Mouse (Mus musculus) gastrocnemius, adult 2 months (tissue): ENCODE results near the gene Csf2rb. TPM values are rescaled to one million over a fixed set of nuclear protein-coding genes. Genes with fewer than 3 reads are reported as not detected.
A peak's percentile ranks its signal among the peaks of the same experiment; 100 is the strongest.

Experiments
- DNase-seq: peaks from one replicate; pipeline ENCODE4 v3.0.0; 2022
- H3K27ac ChIP-seq: fragments of 200-600 bp; 2 replicates; pipeline ENCODE4 v1.8.1; 2022; ENCODE audit warnings: mild to moderate bottlenecking
- H3K4me3 ChIP-seq: fragments of 200-600 bp; 2 replicates; pipeline ENCODE4 v1.8.1; 2022; ENCODE audit warnings: mild to moderate bottlenecking, moderate library complexity
- CTCF ChIP-seq: fragments of 200-600 bp; IDR thresholded peaks from 2 replicates; pipeline ENCODE4 v1.8.1; 2022; ENCODE audit warnings: antibody characterized with exemption, mild to moderate bottlenecking, moderate library complexity
- intact Hi-C: fragments of 180-260 bp; cut with DNase I; formaldehyde crosslinking; loops from one replicate; pipeline ENCODE4 v1.15.1; 2025
- total RNA-seq, 2 experiments: library from RNA; stranded (reverse); gene quantifications; 2 replicates each; pipeline ENCODE4 v1.2.3; 2021

Gene Csf2rb
- total RNA-seq, 2 experiments from 2014 or later: 0.86 to 1.0 TPM

DNA sequence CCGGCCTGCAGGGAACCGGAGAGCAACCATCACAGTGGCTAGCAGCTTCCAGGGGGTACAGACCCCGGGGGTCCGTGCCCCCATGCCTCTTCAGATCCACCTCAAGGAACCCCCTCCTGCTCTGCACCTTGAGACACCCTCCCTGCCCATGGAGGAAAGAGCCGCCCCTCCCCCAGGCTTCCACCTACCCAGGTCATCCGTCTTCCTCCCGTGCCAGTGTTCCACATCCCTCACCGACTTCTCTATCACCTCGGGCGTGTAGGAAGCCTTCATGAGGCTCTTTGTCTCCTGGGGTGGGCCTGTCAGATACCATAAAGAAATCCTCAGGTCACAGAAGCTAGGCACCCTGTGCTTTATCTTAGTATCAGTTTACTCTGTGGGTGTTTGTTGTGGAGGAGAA lies 53.0 kb downstream of the Csf2rb start:
- intact Hi-C loops: no loop called here
- no peak for TF ChIP-seq CTCF
- Histone ChIP-seq H3K27ac (no peak overlapping the region), H3K4me3 (no peak overlapping the region)
- no peak for DNase-seq

DNA sequence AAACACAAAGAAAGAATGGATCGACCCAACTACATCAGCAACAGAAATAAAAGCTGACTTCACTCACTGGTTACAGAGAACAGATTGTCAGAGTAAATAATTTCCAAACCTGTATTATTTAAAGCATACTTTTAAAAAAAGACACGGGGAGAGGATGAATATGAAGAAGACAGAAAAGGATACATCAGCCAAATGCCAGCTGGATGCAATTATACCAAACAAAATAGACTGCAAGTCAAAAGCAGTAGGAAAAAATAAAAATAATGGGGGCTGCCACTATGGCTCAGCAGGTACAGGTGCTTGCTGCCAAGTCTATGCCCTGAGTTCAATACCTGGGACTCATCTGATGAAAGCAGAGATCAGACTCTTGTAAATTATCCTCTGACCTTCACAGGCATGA lies 54.7 kb downstream of the Csf2rb start:
- no peak overlapping the region for H3K27ac ChIP-seq
- DNase-seq: no peak
- TF ChIP-seq CTCF: no peak
- no peak overlapping the region for H3K4me3 ChIP-seq
- intact Hi-C loops: no loop called here

DNA sequence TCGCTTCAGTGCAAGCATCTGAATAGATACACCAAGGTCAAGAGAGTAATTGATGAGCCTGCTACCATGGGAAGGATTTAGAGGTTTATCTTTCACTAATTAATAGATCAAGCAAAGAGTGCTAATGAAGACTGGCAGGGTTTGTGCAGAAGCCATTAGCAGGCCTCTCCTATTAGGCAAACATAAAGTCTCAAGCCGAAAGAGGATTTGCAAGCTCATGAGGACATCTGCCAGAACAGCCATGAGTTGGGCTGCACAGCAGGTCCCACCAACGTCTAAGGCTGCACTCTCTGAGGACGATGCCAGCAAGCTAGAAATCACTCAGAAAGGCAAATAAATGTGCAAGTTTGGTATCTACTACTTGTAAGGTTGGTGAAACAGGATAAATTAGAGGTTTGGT lies 55.2 kb downstream of the Csf2rb start:
- TF ChIP-seq CTCF: no peak
- Histone ChIP-seq H3K27ac (no peak overlapping the region), H3K4me3 (no peak overlapping the region)
- DNase-seq: no peak
- intact Hi-C loops: no loop called here

DNA sequence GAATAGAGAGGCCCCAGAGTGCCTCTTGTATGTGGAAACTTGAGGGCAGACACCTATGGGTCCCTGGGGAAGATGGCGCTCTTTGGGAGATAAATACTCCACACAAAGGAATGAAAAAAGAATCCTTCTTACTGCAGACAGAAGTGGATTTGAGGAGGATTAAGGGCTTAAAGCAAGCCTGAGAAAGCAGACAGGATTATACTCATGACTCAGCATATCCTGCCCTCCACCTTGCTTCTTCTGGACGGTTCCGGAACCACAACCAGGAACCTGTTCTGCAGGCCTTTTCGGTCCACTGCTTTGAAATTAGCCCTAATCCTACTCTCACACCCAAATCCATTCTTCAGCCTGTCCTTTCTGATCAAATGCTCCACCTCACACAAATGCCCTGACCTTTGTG lies 56.6 kb downstream of the Csf2rb start:
- H3K4me3 ChIP-seq: no peak overlapping the region
- no peak for TF ChIP-seq CTCF
- DNase-seq: no peak
- intact Hi-C loops: no loop called here
- H3K27ac ChIP-seq: no peak overlapping the region

DNA sequence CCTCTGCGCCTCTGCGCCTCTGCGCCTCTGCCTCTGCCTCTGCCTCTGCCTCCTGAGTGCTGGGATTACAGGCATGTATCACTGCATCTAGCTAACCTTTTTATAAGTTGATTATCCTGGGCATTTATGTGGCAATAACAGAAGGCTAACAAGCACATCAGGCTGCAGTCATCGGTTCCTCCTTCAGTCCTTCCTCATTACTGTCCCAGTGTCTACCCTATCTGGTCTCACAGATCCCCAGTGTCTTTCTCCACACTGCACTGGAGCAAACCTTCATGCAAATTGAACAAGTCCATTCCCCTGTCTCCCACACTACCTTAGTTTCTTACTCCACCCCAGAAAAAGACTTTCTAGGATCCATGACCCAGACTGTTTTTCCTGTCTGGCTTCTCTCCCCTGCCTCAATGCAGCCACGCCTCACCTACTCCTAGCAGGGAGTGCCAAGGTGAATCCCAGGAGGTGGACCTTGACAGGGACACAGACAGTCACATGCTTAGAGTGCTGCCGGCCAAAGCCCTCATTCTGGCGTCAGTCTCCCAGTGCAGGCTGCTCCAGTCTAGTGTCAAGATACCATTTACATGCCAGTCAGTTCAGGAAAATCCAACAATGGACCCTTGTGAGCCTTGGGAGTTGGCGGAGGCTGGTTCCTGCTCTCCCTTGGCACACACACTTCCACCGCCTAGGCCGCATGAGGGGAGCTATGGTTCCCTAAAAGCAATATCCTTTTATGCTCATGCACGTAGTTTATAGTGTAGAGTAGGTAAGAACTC lies 58.1 kb downstream of the Csf2rb start:
- Histone ChIP-seq H3K4me3 (no peak overlapping the region), H3K27ac (no peak overlapping the region)
- no peak for TF ChIP-seq CTCF
- intact Hi-C loops: no loop called here
- peak; percentile 28 for DNase-seq

DNA sequence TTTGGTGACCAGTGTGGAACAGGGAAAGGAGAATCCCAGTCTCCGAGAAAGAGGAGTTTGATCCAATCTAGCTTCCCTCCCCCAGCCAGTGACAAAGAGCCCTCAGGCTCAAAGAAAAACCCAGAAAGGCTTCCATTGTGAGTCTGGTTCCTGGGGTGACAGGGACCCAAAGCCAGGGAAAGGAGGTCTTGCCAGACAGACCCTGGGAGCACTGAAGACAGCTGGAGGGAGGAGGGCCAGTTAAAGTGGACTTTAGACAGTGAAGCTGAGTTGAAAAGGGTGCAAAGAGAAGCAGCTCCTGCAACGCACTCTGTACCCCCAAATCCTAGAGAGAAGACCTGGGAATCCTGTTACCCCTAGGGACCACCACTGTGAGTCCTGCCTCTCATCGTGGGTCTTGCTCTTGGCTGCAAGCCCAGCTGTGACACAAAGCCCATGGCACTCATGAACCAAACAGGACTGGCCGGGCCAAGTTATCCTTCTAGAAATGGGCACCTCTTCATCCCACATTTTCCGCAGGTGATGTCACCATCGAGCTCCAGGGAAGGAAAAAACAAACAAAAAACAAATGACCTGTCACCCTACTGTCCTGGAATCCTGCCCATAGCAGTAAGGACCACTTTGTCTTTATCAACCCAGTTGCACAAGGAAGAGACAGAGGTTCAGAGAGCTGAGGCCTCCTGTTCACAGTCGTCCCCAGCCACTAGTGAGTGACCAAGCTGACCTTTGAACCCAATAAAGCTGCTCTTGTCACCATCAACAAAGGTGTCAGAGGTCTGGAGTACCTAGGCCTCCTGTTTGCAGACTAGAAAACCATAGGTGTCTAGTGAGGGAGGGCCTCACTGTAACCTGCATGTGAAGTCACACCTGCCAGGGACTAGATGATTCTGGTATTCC lies 58.9 kb downstream of the Csf2rb start:
- no peak overlapping the region for H3K27ac ChIP-seq
- DNase-seq: no peak
- no peak for TF ChIP-seq CTCF
- H3K4me3 ChIP-seq: no peak overlapping the region
- intact Hi-C loops: no loop called here

DNA sequence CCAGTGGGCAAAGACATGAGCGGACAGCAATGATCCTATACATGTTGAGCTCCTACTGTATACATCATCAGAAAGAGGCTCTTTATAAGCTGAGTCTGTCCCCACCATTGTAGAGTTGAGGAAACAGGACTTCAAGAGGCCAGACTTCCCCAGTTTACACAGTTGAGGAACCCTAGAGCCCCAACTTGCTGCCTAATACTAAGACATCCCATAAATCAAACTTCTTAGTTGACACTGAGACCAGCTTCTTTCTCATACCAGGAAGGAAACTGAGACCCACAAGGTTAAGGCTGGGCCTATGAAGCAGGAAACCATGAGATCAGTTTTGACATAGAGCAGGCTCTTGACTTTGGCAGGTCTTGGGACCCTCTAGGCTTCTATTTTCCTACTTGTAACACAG lies 60.0 kb downstream of the Csf2rb start:
- TF ChIP-seq CTCF: no peak
- Histone ChIP-seq H3K4me3 (no peak overlapping the region), H3K27ac (no peak overlapping the region)
- intact Hi-C loops: no loop called here
- DNase-seq: no peak

DNA sequence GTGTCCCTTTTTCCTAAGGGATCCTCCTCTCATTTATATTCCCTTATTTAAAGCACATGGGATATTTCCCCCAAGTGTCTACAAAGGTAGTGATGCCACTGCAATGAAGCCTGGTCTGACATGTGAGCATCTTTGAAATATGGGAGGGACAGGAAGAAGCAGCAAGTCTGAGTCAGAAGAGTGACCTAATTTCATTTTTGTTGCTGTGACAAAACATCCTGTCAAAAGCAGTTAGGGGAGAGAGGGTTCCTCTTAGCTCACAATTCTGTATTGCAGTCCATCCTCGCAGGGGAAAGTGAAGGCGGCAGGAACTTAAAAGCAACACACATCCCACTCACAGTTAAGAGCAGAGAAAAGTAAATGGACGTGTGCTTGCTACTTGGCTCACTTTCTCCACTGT lies 65.3 kb downstream of the Csf2rb start:
- DNase-seq: no peak
- no peak overlapping the region for H3K27ac ChIP-seq
- H3K4me3 ChIP-seq: no peak overlapping the region
- no peak for TF ChIP-seq CTCF
- intact Hi-C loops: no loop called here

DNA sequence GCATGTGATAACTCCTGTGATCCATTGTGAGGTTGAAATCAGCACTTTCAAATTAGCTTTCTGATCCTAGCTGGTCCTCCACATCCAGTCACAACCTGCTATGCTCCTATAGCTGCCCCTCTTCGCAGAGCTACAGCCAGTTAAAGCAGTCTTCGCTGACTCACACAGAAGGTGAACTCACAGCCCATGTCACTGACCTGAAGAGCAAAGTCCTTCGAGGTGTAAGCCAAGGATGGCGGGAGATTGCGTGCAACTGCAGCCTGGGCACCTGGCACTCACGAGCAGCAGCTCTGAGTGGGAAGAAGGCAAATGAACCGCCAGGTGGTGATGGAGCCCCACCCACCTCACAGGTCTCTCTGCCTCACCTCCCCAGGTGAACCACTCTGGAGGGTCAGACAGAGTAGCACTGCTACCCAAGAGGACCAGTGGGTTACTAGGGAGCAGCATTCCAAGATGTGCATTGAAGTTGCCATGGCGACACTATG lies 70.0 kb downstream of the Csf2rb start, which contains the start of gene Tex33:
Gene Tex33, minus strand, starts transcription at position 435 of the 485 bp plus-strand sequence.
- no peak for DNase-seq
- TF ChIP-seq CTCF: no peak
- H3K27ac ChIP-seq: no peak within 1 kb of the TSS
- intact Hi-C loops: no loop called here
- H3K4me3 ChIP-seq: no peak within 1 kb of the TSS

DNA sequence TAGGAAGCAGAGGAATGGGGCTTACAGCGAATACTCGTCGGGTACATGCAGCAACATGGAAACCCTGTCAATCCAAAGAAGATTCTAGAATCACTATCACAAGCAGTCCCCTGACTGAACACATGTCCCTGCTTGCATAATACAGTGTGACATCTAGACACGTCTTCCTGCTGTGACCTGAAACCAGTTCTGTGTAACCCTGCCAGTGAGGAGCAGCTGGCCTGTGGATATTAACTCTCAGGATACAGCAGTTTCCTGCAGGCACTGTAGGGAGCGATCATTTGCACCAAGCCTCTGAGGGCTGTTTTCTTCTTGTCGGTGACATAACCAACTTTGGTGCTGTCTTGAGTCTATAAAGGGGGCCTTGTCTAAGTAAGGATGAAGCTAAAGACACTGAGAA lies 75.8 kb downstream of the Csf2rb start:
- peak overlapping the region; percentile 83 for H3K27ac ChIP-seq
- H3K4me3 ChIP-seq: 0 out of 2 replicates have a peak overlapping the region, but pooled peaks have one; percentile 13
- intact Hi-C loops: loop anchor here (5.0 to 10.0 kb wide), 2 partner anchors 159 to 427 kb away; partner anchors contain the start of genes Eif3d and Ncf4
- 0 out of 2 replicates have a peak, but pooled peaks have one; percentile 2 for TF ChIP-seq CTCF
- peak; percentile 62 for DNase-seq

DNA sequence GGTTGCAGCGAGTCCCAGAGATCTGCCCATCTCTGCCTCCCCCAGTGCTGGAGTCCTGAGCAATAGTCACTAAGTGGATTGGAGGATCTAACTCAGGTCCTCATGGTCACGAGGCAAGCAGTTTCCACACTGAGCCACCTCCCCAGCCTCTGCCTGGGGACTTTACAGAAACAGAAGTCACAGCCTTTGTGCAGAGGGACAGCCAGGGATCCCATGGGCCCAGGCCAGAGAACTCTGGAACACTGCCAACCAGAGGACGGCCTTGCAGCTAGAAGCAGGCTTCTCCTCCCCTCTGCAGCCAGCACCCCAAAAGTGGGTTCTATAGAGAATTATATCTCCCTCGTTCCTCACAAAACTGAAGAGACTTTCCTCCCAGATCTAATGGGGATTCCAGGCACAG lies 76.4 kb downstream of the Csf2rb start:
- TF ChIP-seq CTCF: no peak
- peak; percentile 85 for DNase-seq
- peak overlapping the region; percentile 13; the same call in 1 of the 2 replicates for H3K4me3 ChIP-seq
- peak overlapping the region; percentile 83 for H3K27ac ChIP-seq
- intact Hi-C loops: loop anchor here (5.0 to 10.0 kb wide), 2 partner anchors 160 to 427 kb away; partner anchors contain the start of genes Eif3d and Ncf4

DNA sequence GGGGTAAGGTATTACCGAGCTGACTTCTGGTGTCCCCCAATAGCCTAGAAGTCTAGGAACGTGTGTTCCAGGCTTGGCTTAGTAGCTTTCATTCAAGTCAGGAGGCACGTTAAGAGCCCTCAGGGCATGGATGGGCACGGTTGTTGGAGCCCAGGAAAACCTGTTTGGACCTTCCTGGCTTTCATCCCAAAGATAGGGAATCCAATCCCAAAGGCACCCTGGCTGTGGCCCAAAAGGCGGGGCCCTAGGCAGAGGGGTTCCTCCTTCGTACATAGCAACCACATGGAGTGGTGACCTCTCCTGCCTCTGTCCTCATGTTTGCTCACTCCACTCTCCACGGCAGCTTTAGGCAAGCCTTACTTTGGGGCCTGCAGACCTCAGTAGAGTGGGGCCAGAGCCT lies 76.9 kb downstream of the Csf2rb start:
- peak; percentile 48 for DNase-seq
- intact Hi-C loops: loop anchor here (5.0 to 10.0 kb wide), 2 partner anchors 160 to 428 kb away; partner anchors contain the start of genes Eif3d and Ncf4
- TF ChIP-seq CTCF: no peak
- peak overlapping the region; percentile 83 for H3K27ac ChIP-seq
- no peak overlapping the region for H3K4me3 ChIP-seq
